Mouse (Mus musculus): ENCODE results near the gene Gm10719. TPM values are rescaled to one million over a fixed set of nuclear protein-coding genes. Genes with fewer than 3 reads are reported as not detected.
"Not testable (repeated sequence)": the region's sequence is repeated elsewhere in the genome, so short reads cannot be mapped to it uniquely, and the experiment has no call there.

The Gm10719 gene
- 0.47 TPM in 1 of 2 replicates, not detected in the other for polyA plus RNA-seq (2015; fragmentation: Nextera tagmentation; extraction: Ambion mirVana)

GRCm38 (mm10) chr9:3017108-3017507 lies at the start of gene Gm10719:
TSS of gene Gm10719 (plus strand) at chr9:3017408.
- H3K4me1 ChIP-seq (replicated peaks); H3K36me3 ChIP-seq; ATAC-seq (ENCODE audit: low read depth); H3K9ac ChIP-seq; H3K9me3 ChIP-seq; H3K27me3 ChIP-seq; H3K27ac ChIP-seq (replicated peaks); H3K4me2 ChIP-seq; H3K4me3 ChIP-seq: not testable (repeated sequence)
- WGBS, result 65% methylated on average over 2 of the region's 9 CpGs

- not testable (repeated sequence) for H3K27me3 ChIP-seq; H3K27ac ChIP-seq (replicated peaks); H3K9ac ChIP-seq; H3K9me3 ChIP-seq; H3K4me1 ChIP-seq (replicated peaks); H3K4me2 ChIP-seq; H3K36me3 ChIP-seq; ATAC-seq (ENCODE audit: low read depth); H3K4me3 ChIP-seq
- 75% methylated on average over 12 of the region's 12 CpGs for WGBS
Measured at GRCm38 (mm10) chr9:3000445-3000972, 16.7 kb upstream of the Gm10719 start, which contains the start of gene Gm10722. TSS of gene Gm10722 (plus strand) at chr9:3000922.

- ATAC-seq (ENCODE audit: low read depth); H3K9ac ChIP-seq; H3K9me3 ChIP-seq; H3K4me1 ChIP-seq (replicated peaks); H3K4me2 ChIP-seq; H3K27ac ChIP-seq (replicated peaks); H3K27me3 ChIP-seq; H3K4me3 ChIP-seq; H3K36me3 ChIP-seq: not testable (repeated sequence)
- WGBS, result 64% methylated on average over 8 of the region's 8 CpGs
Measured at GRCm38 (mm10) chr9:3001006-3001405, 16.2 kb upstream of the Gm10719 start.

GRCm38 (mm10) chr9:3001948-3002659 lies 15.1 kb upstream of the Gm10719 start:
- H3K4me2 ChIP-seq; H3K9ac ChIP-seq; H3K27ac ChIP-seq (replicated peaks); H3K4me1 ChIP-seq (replicated peaks); H3K4me3 ChIP-seq; H3K36me3 ChIP-seq; H3K9me3 ChIP-seq; H3K27me3 ChIP-seq: not testable (repeated sequence)
- ATAC-seq (ENCODE audit: low read depth), result peak; percentile 91
- WGBS, result 69% methylated on average over 9 of the region's 11 CpGs

- 73% methylated on average over 6 of the region's 14 CpGs for WGBS
Measured at GRCm38 (mm10) chr9:3002794-3003396, 14.3 kb upstream of the Gm10719 start, which contains the start of gene Gm11168. TSS of gene Gm11168 (plus strand) at chr9:3003346.

GRCm38 (mm10) chr9:3006179-3006578 lies 11.0 kb upstream of the Gm10719 start:
- not testable (repeated sequence) for H3K27me3 ChIP-seq; H3K4me3 ChIP-seq; H3K27ac ChIP-seq (replicated peaks); H3K4me1 ChIP-seq (replicated peaks); H3K4me2 ChIP-seq; H3K9ac ChIP-seq; ATAC-seq (ENCODE audit: low read depth); H3K36me3 ChIP-seq
- WGBS, result 88% methylated on average over 1 of the region's 5 CpGs
- H3K9me3 ChIP-seq, result peaks cover 11% of the 10 kb centered on the region

More at GRCm38 (mm10) chr9:3002794-3003396, 14.3 kb upstream of the Gm10719 start, which contains the start of gene Gm11168:
- not testable (repeated sequence) for H3K4me1 ChIP-seq (replicated peaks); H3K4me2 ChIP-seq; H3K36me3 ChIP-seq; ATAC-seq (ENCODE audit: low read depth); H3K4me3 ChIP-seq; H3K27ac ChIP-seq (replicated peaks); H3K27me3 ChIP-seq; H3K9ac ChIP-seq; H3K9me3 ChIP-seq

GRCm38 (mm10) chr9:3006636-3007035 lies 10.6 kb upstream of the Gm10719 start:
- H3K4me2 ChIP-seq; H3K27me3 ChIP-seq; H3K9ac ChIP-seq; H3K4me3 ChIP-seq; H3K36me3 ChIP-seq; H3K27ac ChIP-seq (replicated peaks); H3K4me1 ChIP-seq (replicated peaks): not testable (repeated sequence)
- peaks cover 11% of the 10 kb centered on the region for H3K9me3 ChIP-seq
- 71% methylated on average over 8 of the region's 8 CpGs for whole genome bisulfite sequencing
- peak; percentile 78 for ATAC-seq (ENCODE audit: low read depth)

- not testable (repeated sequence) for H3K27ac ChIP-seq (replicated peaks); H3K9me3 ChIP-seq; H3K4me1 ChIP-seq (replicated peaks); H3K27me3 ChIP-seq; H3K9ac ChIP-seq; H3K4me2 ChIP-seq; H3K36me3 ChIP-seq; H3K4me3 ChIP-seq
- peak; percentile 41; the same call in 1 of the 2 replicates for ATAC-seq (ENCODE audit: low read depth)
- 71% methylated on average over 8 of the region's 9 CpGs for WGBS
Measured at GRCm38 (mm10) chr9:3007272-3007671, 9.9 kb upstream of the Gm10719 start.

- no CpG with 5 or more reads among the region's 5 CpGs for WGBS
- not testable (repeated sequence) for H3K9me3 ChIP-seq; H3K27me3 ChIP-seq; H3K4me3 ChIP-seq; H3K9ac ChIP-seq; H3K36me3 ChIP-seq; H3K27ac ChIP-seq (replicated peaks); H3K4me1 ChIP-seq (replicated peaks); H3K4me2 ChIP-seq
- peak; percentile 41; the same call in 1 of the 2 replicates for ATAC-seq (ENCODE audit: low read depth)
Measured at GRCm38 (mm10) chr9:3009331-3009730, 7.9 kb upstream of the Gm10719 start.

- ATAC-seq (ENCODE audit: low read depth); H3K4me3 ChIP-seq; H3K9me3 ChIP-seq; H3K4me1 ChIP-seq (replicated peaks); H3K36me3 ChIP-seq; H3K27ac ChIP-seq (replicated peaks); H3K4me2 ChIP-seq; H3K9ac ChIP-seq; H3K27me3 ChIP-seq: not testable (repeated sequence)
- 85% methylated on average over 3 of the region's 7 CpGs for WGBS
Measured at GRCm38 (mm10) chr9:3012054-3012621, 5.1 kb upstream of the Gm10719 start.

GRCm38 (mm10) chr9:3012733-3013279 lies 4.4 kb upstream of the Gm10719 start, which contains the start of gene Gm10721:
TSS of gene Gm10721 (plus strand) at chr9:3013140.
- H3K9ac ChIP-seq; H3K27me3 ChIP-seq; H3K4me1 ChIP-seq (replicated peaks); H3K9me3 ChIP-seq; H3K36me3 ChIP-seq; H3K4me3 ChIP-seq; H3K27ac ChIP-seq (replicated peaks); H3K4me2 ChIP-seq: not testable (repeated sequence)
- whole genome bisulfite sequencing, result no CpG with 5 or more reads among the region's 11 CpGs
- peak; percentile 9; the same call in 1 of the 2 replicates for ATAC-seq (ENCODE audit: low read depth)

- H3K9me3 ChIP-seq; H3K27me3 ChIP-seq; H3K36me3 ChIP-seq; H3K4me1 ChIP-seq (replicated peaks); H3K4me2 ChIP-seq; H3K4me3 ChIP-seq; ATAC-seq (ENCODE audit: low read depth); H3K27ac ChIP-seq (replicated peaks); H3K9ac ChIP-seq: not testable (repeated sequence)
- 66% methylated on average over 5 of the region's 9 CpGs for WGBS
Measured at GRCm38 (mm10) chr9:3015354-3015753, 1.9 kb upstream of the Gm10719 start, which contains the start of gene Gm10720. TSS of gene Gm10720 (plus strand) at chr9:3015654.
